Mouse (Mus musculus): ENCODE results near the gene Arhgef15. TPM values are rescaled to one million over a fixed set of nuclear protein-coding genes. Genes with fewer than 3 reads are reported as not detected.

The Arhgef15 gene
- polyA plus RNA-seq, 1 experiment from 2014 or later: 12.1 TPM

- H3K4me1 ChIP-seq (replicated peaks): peaks cover 8% of the 10 kb centered on the region
- WGBS: 29% methylated on average over 31 of the region's 31 CpGs
- H3K9ac ChIP-seq (replicated peaks): 0 out of 2 replicates have a peak overlapping the region, but pooled peaks have one; percentile 25
- peaks cover 10% of the 10 kb centered on the region; the same call in 1 of the 2 replicates for H3K27me3 ChIP-seq
- peaks cover 29% of the 10 kb centered on the region for H3K36me3 ChIP-seq
- H3K9me3 ChIP-seq: no peaks in the 10 kb centered on the region
- peak overlapping the region; percentile 62 for H3K4me2 ChIP-seq (replicated peaks)
- ATAC-seq: peak; percentile 34
- no peak overlapping the region for H3K27ac ChIP-seq
- H3K4me3 ChIP-seq (replicated peaks): peak overlapping the region; percentile 97
Observed at GRCm38 (mm10) chr11:68900519-68901350, 56.5 kb downstream of the Arhgef15 start.

GRCm38 (mm10) chr11:68899815-68900214 lies 57.5 kb downstream of the Arhgef15 start:
- no peaks in the 10 kb centered on the region for H3K9me3 ChIP-seq
- ATAC-seq: no peak
- peaks cover 10% of the 10 kb centered on the region; the same call in 1 of the 2 replicates for H3K27me3 ChIP-seq
- H3K4me2 ChIP-seq (replicated peaks): no peak overlapping the region
- H3K36me3 ChIP-seq: peaks cover 20% of the 10 kb centered on the region
- H3K4me3 ChIP-seq (replicated peaks): no peak overlapping the region
- H3K27ac ChIP-seq: no peak overlapping the region
- WGBS: 90% methylated on average over 8 of the region's 8 CpGs
- H3K9ac ChIP-seq (replicated peaks): no peak overlapping the region
- H3K4me1 ChIP-seq (replicated peaks): peaks cover 8% of the 10 kb centered on the region

DNA sequence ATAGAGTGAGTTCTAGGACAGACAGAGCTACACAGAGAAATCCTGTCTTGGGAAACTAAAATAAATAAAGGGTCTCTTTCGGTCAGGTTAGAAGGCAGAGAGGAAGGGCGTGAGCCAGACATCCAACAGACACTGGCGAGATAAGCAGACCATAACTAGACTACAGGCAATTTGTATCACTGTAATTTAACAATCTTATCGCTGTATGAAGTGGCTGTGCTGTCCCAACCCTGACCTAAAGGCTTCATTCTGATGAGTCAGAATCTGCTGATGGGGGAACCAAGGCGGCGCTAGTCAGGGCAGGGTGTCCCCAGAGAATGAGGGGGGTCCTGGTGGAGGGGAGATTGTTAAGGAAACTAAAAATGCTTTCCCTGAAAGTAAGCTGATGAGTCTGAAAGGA lies 58.5 kb downstream of the Arhgef15 start:
- Histone ChIP-seq H3K27ac (no peak overlapping the region), H3K4me2 (replicated peaks) (no peak overlapping the region), H3K4me1 (replicated peaks) (peaks cover 8% of the 10 kb centered on the region), H3K36me3 (peaks cover 11% of the 10 kb centered on the region), H3K4me3 (replicated peaks) (no peak overlapping the region), H3K9me3 (no peaks in the 10 kb centered on the region), H3K9ac (replicated peaks) (no peak overlapping the region), H3K27me3 (peaks cover 10% of the 10 kb centered on the region; the same call in 1 of the 2 replicates)
- WGBS: 95% methylated on average over 6 of the region's 6 CpGs
- ATAC-seq: no peak

DNA sequence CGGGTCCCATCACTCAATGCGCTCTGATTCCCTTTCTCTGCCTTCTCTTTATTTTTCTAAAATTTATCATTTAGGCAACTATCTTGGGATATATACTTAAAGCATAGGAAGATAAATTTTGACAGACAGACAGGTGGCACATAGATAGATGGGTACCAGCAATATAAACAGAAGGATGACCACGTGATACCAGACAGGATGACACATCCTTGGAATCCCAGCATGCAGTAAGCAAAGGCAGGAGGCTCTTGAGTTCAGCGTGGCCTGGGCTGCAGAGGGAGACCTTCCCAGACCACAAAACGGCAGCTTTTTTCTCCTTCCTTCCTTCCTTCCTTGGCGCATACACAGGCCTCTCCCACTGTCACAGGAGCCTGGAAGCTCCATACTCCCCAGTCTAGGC lies 59.4 kb downstream of the Arhgef15 start:
- Histone ChIP-seq H3K27me3 (peaks cover 10% of the 10 kb centered on the region; the same call in 1 of the 2 replicates), H3K4me2 (replicated peaks) (no peak overlapping the region), H3K4me3 (replicated peaks) (no peak overlapping the region), H3K27ac (no peak overlapping the region), H3K4me1 (replicated peaks) (peaks cover 6% of the 10 kb centered on the region), H3K36me3 (peaks cover 1% of the 10 kb centered on the region), H3K9me3 (no peaks in the 10 kb centered on the region), H3K9ac (replicated peaks) (no peak overlapping the region)
- ATAC-seq: no peak
- WGBS: 73% methylated on average over 6 of the region's 6 CpGs

GRCm38 (mm10) chr11:68897120-68897519 lies 60.2 kb downstream of the Arhgef15 start:
- Histone ChIP-seq H3K36me3 (no peaks in the 10 kb centered on the region), H3K27ac (no peak overlapping the region), H3K4me2 (replicated peaks) (no peak overlapping the region), H3K27me3 (peaks cover 10% of the 10 kb centered on the region; the same call in 1 of the 2 replicates), H3K9me3 (no peaks in the 10 kb centered on the region), H3K4me1 (replicated peaks) (no peaks in the 10 kb centered on the region), H3K9ac (replicated peaks) (no peak overlapping the region), H3K4me3 (replicated peaks) (no peak overlapping the region)
- ATAC-seq: no peak
- 45% methylated on average over 4 of the region's 4 CpGs for WGBS

- H3K4me3 ChIP-seq (replicated peaks): no peak overlapping the region
- no peak overlapping the region for H3K4me2 ChIP-seq (replicated peaks)
- no peaks in the 10 kb centered on the region for H3K36me3 ChIP-seq
- no peaks in the 10 kb centered on the region for H3K9me3 ChIP-seq
- 95% methylated on average over 5 of the region's 5 CpGs for WGBS
- H3K9ac ChIP-seq (replicated peaks): no peak overlapping the region
- no peaks in the 10 kb centered on the region for H3K4me1 ChIP-seq (replicated peaks)
- H3K27me3 ChIP-seq: peaks cover 10% of the 10 kb centered on the region; the same call in 1 of the 2 replicates
- no peak overlapping the region for H3K27ac ChIP-seq
- no peak for ATAC-seq
Observed at GRCm38 (mm10) chr11:68896247-68896646, 61.0 kb downstream of the Arhgef15 start.

DNA sequence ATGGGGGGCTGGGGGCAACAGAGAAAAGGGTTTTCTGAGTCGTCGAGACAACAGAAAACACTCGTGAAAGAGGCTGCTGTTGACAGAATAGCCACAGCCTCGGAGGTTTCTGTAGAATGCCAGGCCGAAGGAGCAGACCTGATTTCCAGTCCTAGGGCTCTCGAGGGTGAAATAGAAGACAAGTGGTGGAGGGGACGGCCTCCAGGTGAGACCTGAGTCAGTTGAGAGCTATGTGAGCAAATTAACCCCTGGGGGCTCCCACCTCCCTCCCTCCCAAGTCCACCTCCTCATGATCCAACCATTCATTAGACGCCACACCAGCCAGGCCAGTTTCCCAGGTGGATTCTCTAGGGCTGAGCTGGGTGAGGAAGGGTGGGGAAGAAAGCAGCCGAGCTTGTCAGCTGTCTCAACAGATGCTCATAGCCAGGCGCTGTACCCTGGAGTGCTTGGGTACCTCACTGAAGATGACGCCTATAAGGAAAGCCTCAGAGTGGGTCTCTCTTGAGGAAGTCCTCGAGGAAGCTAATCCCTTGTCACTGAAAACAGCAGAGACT lies 63.3 kb downstream of the Arhgef15 start:
- ATAC-seq: no peak
- Histone ChIP-seq H3K4me1 (replicated peaks) (no peaks in the 10 kb centered on the region), H3K27me3 (peaks cover 2% of the 10 kb centered on the region; the same call in 1 of the 2 replicates), H3K4me3 (replicated peaks) (no peak overlapping the region), H3K9ac (replicated peaks) (no peak overlapping the region), H3K36me3 (no peaks in the 10 kb centered on the region), H3K27ac (no peak overlapping the region), H3K4me2 (replicated peaks) (no peak overlapping the region), H3K9me3 (no peaks in the 10 kb centered on the region)
- WGBS: 71% methylated on average over 12 of the region's 12 CpGs

Small RNA genes lying within 50 kb of the gene (microRNA-seq; reads per million reads assigned to microRNA genes)
- 12.6 reads per million, percentile 30 among the genes with 10 or more reads in this experiment for gene Mir3062

Other genes with a start within 250 kb of the Arhgef15 start
- gene Ndel1, start 85.6 kb downstream of the Arhgef15 start, polyA plus RNA-seq (2015; fragmentation: Nextera tagmentation; extraction: Ambion mirVana): 79.9 and 80.8 TPM in 2 replicates
- 0.04 and 0.05 TPM in 2 replicates for gene Rnf222, start 68.9 kb downstream of the Arhgef15 start, polyA plus RNA-seq (2015; fragmentation: Nextera tagmentation; extraction: Ambion mirVana)
- 718 and 727 TPM in 2 replicates for gene Rpl26, start 55.9 kb downstream of the Arhgef15 start, polyA plus RNA-seq (2015; fragmentation: Nextera tagmentation; extraction: Ambion mirVana)
- gene Odf4, start 30.4 kb downstream of the Arhgef15 start, polyA plus RNA-seq (2015; fragmentation: Nextera tagmentation; extraction: Ambion mirVana): 0.57 and 0.73 TPM in 2 replicates
- 1.2 and 1.3 TPM in 2 replicates for gene Slc25a35, start 10.7 kb upstream of the Arhgef15 start, polyA plus RNA-seq (2015; fragmentation: Nextera tagmentation; extraction: Ambion mirVana)
- 30.4 and 31.6 TPM in 2 replicates for gene Rangrf, start 17.7 kb upstream of the Arhgef15 start, polyA plus RNA-seq (2015; fragmentation: Nextera tagmentation; extraction: Ambion mirVana)
- 25.7 and 26.0 TPM in 2 replicates for gene Pfas, start 51.0 kb upstream of the Arhgef15 start, polyA plus RNA-seq (2015; fragmentation: Nextera tagmentation; extraction: Ambion mirVana)
- 51.2 and 58.8 TPM in 2 replicates for gene Ctc1, start 58.4 kb upstream of the Arhgef15 start, polyA plus RNA-seq (2015; fragmentation: Nextera tagmentation; extraction: Ambion mirVana)
- 61.3 and 62.6 TPM in 2 replicates for gene Aurkb, start 88.2 kb upstream of the Arhgef15 start, polyA plus RNA-seq (2015; fragmentation: Nextera tagmentation; extraction: Ambion mirVana)
- gene Borcs6, start 102.2 kb upstream of the Arhgef15 start, polyA plus RNA-seq (2015; fragmentation: Nextera tagmentation; extraction: Ambion mirVana): 11.3 and 13.5 TPM in 2 replicates
- gene Tmem107, start 113.3 kb upstream of the Arhgef15 start, polyA plus RNA-seq (2015; fragmentation: Nextera tagmentation; extraction: Ambion mirVana): 31.7 and 42.5 TPM in 2 replicates
- 175 and 188 TPM in 2 replicates for gene Vamp2, start 131.0 kb upstream of the Arhgef15 start, polyA plus RNA-seq (2015; fragmentation: Nextera tagmentation; extraction: Ambion mirVana)
- gene Per1, start 137.7 kb upstream of the Arhgef15 start, polyA plus RNA-seq (2015; fragmentation: Nextera tagmentation; extraction: Ambion mirVana): 8.6 and 10.5 TPM in 2 replicates
- 0.10 and 0.26 TPM in 2 replicates for gene Hes7, start 162.9 kb upstream of the Arhgef15 start, polyA plus RNA-seq (2015; fragmentation: Nextera tagmentation; extraction: Ambion mirVana)
- 0.28 TPM in 1 of 2 replicates, not detected in the other for gene 9130213A22Rik, start 165.1 kb upstream of the Arhgef15 start, polyA plus RNA-seq (2015; fragmentation: Nextera tagmentation; extraction: Ambion mirVana)
- gene Aloxe3, start 168.4 kb upstream of the Arhgef15 start, polyA plus RNA-seq (2015; fragmentation: Nextera tagmentation; extraction: Ambion mirVana): 0.39 and 0.43 TPM in 2 replicates
- gene Alox12b, start 199.5 kb upstream of the Arhgef15 start, polyA plus RNA-seq (2015; fragmentation: Nextera tagmentation; extraction: Ambion mirVana): 0.13 TPM in 1 of 2 replicates, not detected in the other
- gene Alox8, start 240.4 kb upstream of the Arhgef15 start, polyA plus RNA-seq (2015; fragmentation: Nextera tagmentation; extraction: Ambion mirVana): 0.06 and 0.07 TPM in 2 replicates